Mouse (Mus musculus) kidney, adult 2 months (tissue): ENCODE measurements around the gene Plin5. TPM values are rescaled to one million over a fixed set of nuclear protein-coding genes. Genes with fewer than 3 reads are reported as not detected.
"Not testable (repeated sequence)": the region's sequence is repeated elsewhere in the genome, so short reads cannot be mapped to it uniquely, and the experiment has no call there.

Source experiments
- DNase-seq: peaks from one replicate; pipeline ENCODE4 v3.0.0; 2021
- H3K27ac ChIP-seq: fragments of 200-500 bp; 2 replicates; pipeline ENCODE4 v1.5.1; 2012; ENCODE audit warnings: low read depth, low read length, control low read depth, inconsistent platforms; ENCODE audit not compliant: insufficient read depth
- H3K27me3 ChIP-seq: fragments of 200-500 bp; replicated peaks from 2 replicates; pipeline ENCODE4 v1.6.1; 2012; ENCODE audit warnings: mild to moderate bottlenecking, moderate library complexity, low read length, inconsistent platforms; ENCODE audit not compliant: control insufficient read depth, insufficient read depth
- H3K36me3 ChIP-seq: fragments of 200-500 bp; 2 replicates; pipeline ENCODE4 v1.6.1; 2012; ENCODE audit warnings: mild to moderate bottlenecking, moderate library complexity, low read length, inconsistent platforms; ENCODE audit not compliant: control insufficient read depth, insufficient read depth
- H3K4me1 ChIP-seq: fragments of 200-500 bp; 2 replicates; pipeline ENCODE4 v1.6.1; 2011; ENCODE audit warnings: low read length; ENCODE audit not compliant: control insufficient read depth, insufficient read depth
- H3K4me3 ChIP-seq: fragments of 200-500 bp; 2 replicates; pipeline ENCODE4 v1.5.1; 2011; ENCODE audit warnings: mild to moderate bottlenecking, low read depth, low read length, control low read depth; ENCODE audit not compliant: insufficient read depth
- CTCF ChIP-seq: fragments of 200-500 bp; conservative IDR thresholded peaks from 2 replicates; pipeline ENCODE4 v1.5.1; 2011; ENCODE audit warnings: low read depth, mild to moderate bottlenecking, control low read depth, low read length, moderate library complexity, mixed read lengths; ENCODE audit not compliant: insufficient read depth, insufficient read length
- POLR2A ChIP-seq: fragments of 200-500 bp; IDR thresholded peaks from one replicate; pipeline ENCODE4 v1.6.1; 2011; ENCODE audit warnings: low read depth, low read length, control low read depth
- WGBS: fragments of 180-500 bp; shearing (Covaris S2); methylation state at CpG from one replicate; pipeline ENCODE4 v1.1.7; 2018; 5-methylcytosine and 5-hydroxymethylcytosine counted together
- polyA plus RNA-seq: library from polyadenylated mRNA; depleted of rRNA; stranded (reverse); fragments of >200 nt; gene quantifications from 2 replicates; pipeline ENCODE4 v1.2.3, GENCODE M21; 2012

Plin5 gene
- polyA plus RNA-seq, 1 experiment: 10.1 TPM

GRCm38 (mm10) chr17:56074827-56075208 is 42.6 kb downstream of the Plin5 start, which contains the start of gene Ubxn6:
Gene Ubxn6 (minus strand): TSS chr17:56075028.
- Histone ChIP-seq H3K4me1 (peaks cover 11% of the 10 kb centered on the region), H3K4me3 (peak within 1 kb of the TSS; percentile 95), H3K36me3 (peaks cover 1% of the 10 kb centered on the region), H3K27me3 (no peaks in the 10 kb centered on the region), H3K27ac (peak within 1 kb of the TSS; percentile 98)
- under 1% methylated on average over 35 of the region's 35 CpGs for WGBS
- peak; percentile 98 for DNase-seq
- no peak for TF ChIP-seq POLR2A
- peak; percentile 42; the same call in 1 of the 2 replicates for TF ChIP-seq CTCF

DNA sequence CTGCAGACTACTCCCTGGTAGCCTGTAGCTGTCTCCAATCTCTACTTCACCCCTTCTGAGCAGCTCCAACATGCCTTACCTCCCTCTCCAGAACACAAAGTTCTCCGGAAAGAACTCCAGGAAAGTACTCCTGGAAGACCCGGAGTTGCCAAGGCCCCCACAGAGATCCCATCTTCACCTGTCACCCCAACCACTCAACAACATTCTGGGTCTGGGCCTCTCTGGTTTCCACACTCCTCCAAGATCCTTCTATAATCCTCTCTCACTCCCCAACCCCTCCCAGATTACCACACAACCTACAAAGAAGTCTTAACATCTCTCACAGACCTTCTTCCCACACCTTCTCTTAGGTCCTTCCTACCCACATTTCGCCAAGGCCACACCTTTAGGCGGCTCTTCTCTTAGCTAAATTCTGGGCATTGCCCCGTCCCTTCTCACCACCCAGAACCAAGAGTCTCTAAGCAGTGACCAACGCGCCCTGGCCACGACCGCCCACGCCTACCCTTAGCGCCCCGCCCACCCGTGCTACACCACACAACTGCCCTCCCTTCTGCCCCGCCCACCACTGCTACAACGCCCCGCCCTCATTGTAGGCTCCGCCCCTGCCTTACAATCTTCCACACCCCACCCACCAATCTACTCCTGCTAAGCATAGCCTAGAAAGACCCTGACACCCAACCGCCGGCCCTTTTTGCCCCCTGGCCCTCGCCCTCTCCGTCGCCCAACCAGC is 43.1 kb downstream of the Plin5 start:
- Histone ChIP-seq H3K27ac (peak overlapping the region; percentile 98), H3K4me1 (peaks cover 11% of the 10 kb centered on the region), H3K4me3 (peak overlapping the region; percentile 95), H3K36me3 (peaks cover 1% of the 10 kb centered on the region), H3K27me3 (no peaks in the 10 kb centered on the region)
- TF ChIP-seq CTCF (no peak), POLR2A (no peak)
- 7% methylated on average over 22 of the region's 22 CpGs for WGBS
- peak; percentile 90 for DNase-seq

DNA sequence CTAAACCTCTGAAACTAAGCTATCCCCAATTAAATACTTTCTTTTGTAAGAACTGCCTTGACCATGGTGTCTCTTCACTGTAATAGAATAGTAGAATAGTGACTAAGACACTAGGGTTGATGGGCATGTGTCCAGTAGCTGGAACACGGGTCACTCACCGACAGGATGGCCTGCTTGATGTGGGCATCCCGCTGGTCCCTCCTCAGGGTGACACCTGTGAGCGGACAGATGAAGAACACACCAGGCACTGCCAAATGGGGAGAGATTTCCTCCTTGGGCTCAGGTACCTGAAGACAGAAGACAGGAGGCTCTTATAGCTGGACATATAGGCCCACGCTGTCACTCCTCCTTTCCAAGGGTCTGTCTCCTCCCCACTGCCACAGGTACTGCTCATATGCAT is 45.2 kb downstream of the Plin5 start:
- no peak for DNase-seq
- Histone ChIP-seq H3K4me1 (peaks cover 8% of the 10 kb centered on the region), H3K4me3 (no peak overlapping the region), H3K36me3 (peaks cover 1% of the 10 kb centered on the region), H3K27ac (no peak overlapping the region), H3K27me3 (no peaks in the 10 kb centered on the region)
- WGBS: 86% methylated on average over 5 of the region's 5 CpGs
- TF ChIP-seq POLR2A: no peak
- TF ChIP-seq CTCF: no peak

DNA sequence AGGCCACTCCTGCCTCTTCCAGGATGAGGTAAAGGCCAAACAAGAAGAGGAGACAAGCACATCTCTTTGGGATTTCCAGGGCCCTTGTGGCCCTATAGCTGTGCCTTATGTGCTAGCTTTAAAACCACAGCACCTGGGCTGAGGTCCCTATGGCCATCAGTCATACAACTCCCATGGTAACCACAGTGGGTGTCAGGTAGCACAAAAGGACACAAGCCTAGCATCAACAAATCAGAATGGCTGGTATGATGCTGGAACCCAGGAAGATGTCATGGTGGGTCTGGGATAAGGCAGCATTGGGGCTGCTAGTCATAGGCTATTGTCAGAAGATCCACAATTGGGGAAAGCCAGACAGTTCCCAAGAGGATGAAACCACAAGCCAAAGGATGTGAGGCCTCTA is 46.3 kb downstream of the Plin5 start:
- Histone ChIP-seq H3K36me3 (peaks cover 1% of the 10 kb centered on the region), H3K4me1 (peaks cover 8% of the 10 kb centered on the region), H3K27ac (no peak overlapping the region), H3K4me3 (no peak overlapping the region), H3K27me3 (no peaks in the 10 kb centered on the region)
- no peak for DNase-seq
- TF ChIP-seq CTCF (no peak), POLR2A (no peak)

DNA sequence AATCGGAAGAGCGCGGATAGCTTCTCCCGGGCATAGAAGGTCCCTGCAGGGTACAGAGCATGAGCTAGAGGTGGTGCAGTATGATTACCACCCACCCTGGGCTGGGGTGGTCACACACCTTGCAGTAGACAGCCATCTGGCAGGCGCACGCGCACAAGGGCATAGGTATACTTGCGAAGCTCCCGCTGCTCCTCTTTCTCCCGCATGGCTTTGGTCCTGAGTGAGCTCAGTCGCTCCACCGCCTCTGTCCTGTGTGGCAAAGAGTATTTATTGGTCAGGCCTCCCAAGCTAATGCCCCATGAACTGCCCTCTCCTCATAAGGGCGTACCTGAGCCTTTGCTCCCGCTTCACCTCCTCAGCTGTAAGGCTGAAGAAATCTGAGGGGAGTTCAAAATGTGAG is 48.3 kb downstream of the Plin5 start:
- TF ChIP-seq POLR2A (no peak), CTCF (no peak)
- DNase-seq: no peak
- H3K36me3 ChIP-seq: peaks cover 1% of the 10 kb centered on the region
- H3K4me3 ChIP-seq: no peak overlapping the region
- H3K4me1 ChIP-seq: peaks cover 5% of the 10 kb centered on the region
- WGBS: 92% methylated on average over 14 of the region's 14 CpGs
- no peaks in the 10 kb centered on the region for H3K27me3 ChIP-seq
- H3K27ac ChIP-seq: no peak overlapping the region

- H3K36me3 ChIP-seq: peaks cover 1% of the 10 kb centered on the region; the same call in 1 of the 2 replicates
- no peak overlapping the region for H3K4me3 ChIP-seq
- no peak for DNase-seq
- no peaks in the 10 kb centered on the region for H3K4me1 ChIP-seq
- TF ChIP-seq POLR2A: no peak
- no peak for TF ChIP-seq CTCF
- H3K27ac ChIP-seq: no peak overlapping the region
- no peaks in the 10 kb centered on the region for H3K27me3 ChIP-seq
Observed at GRCm38 (mm10) chr17:56066451-56066850, 50.9 kb downstream of the Plin5 start.

DNA sequence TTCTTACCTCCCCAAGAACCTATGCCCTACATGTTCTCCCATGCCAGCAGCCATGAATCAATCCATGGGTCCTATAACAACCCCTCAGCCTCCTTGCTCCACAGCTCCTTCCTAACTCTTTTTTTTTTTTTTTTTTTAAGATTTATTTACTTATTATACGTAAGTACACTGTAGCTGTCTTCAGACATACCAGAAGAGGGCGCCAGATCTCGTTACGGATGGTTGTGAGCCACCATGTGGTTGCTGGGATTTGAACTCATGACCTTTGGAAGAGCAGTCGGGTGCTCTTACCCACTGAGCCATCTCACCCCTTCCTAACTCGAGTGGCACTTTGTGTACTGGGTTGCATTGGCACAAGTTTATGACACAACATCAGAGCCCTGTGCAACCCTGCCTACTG is 51.7 kb downstream of the Plin5 start:
- WGBS: 82% methylated on average over 6 of the region's 6 CpGs
- H3K4me1 ChIP-seq, H3K4me3 ChIP-seq, H3K27ac ChIP-seq, DNase-seq, H3K27me3 ChIP-seq, H3K36me3 ChIP-seq: not testable (repeated sequence)
